30 mouse cellular contexts compared by ENCODE assay signal in the genomic region with DNA sequence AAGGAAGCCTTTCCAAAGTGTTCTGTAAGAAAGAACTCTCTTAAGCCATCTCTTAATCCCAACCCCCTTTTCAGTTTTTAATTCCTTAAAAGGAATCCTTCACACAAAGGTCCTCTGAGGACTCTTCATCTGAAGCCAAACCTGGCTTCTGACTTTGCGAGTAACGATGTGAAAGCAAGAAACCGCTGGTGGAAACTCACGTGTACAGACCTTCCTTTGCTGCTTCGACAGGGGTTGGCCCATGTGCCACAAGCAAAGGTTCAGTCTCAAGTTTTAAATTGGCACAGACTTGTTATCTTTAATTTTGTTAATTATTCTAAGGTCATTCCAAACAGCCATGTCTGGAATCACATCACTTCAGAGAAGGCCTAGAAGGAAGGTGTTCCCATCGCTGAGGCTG.
"Had no signal": no experiment of that assay in that cellular context is flagged by ENCODE, and none has a peak within 500 bp of the region (broad histone marks: within the 10 kb centered on the region; RNA-seq: fewer than 3 reads in every experiment).

No protein-coding gene starts in this region.

- H3K4me3 ChIP-seq: heart, embryonic 12.5 days; heart, embryonic 13.5 days; heart, embryonic 15.5 days; hindbrain, embryonic 10.5 days; hindbrain, embryonic 12.5 days; hindbrain, embryonic 13.5 days; hindbrain, embryonic 15.5 days; intestine, embryonic 15.5 days; kidney, embryonic 15.5 days; layer of hippocampus, adult 2 months; left cerebral cortex, adult 2 months had no signal

- H3K4me2 ChIP-seq: heart, embryonic 12.5 days; heart, embryonic 13.5 days; heart, embryonic 15.5 days; hindbrain, embryonic 12.5 days; hindbrain, embryonic 13.5 days; hindbrain, embryonic 14.5 days; hindbrain, embryonic 15.5 days; intestine, embryonic 15.5 days; kidney, embryonic 15.5 days had no signal

- H3K4me1 ChIP-seq: heart, embryonic 12.5 days; heart, embryonic 13.5 days; heart, embryonic 15.5 days; hindbrain, embryonic 12.5 days; hindbrain, embryonic 15.5 days; intestine, embryonic 15.5 days; kidney, embryonic 15.5 days had no signal

- H3K27me3 ChIP-seq: heart, embryonic 12.5 days; heart, embryonic 13.5 days; heart, embryonic 15.5 days; hindbrain, embryonic 12.5 days; hindbrain, embryonic 13.5 days; hindbrain, embryonic 15.5 days; intestine, embryonic 15.5 days; kidney, embryonic 15.5 days had no signal

- DNase-seq: heart, postnatal 10 days; heart, postnatal 14 days; heart, postnatal 36 days; heart, postnatal 4 days; kidney, adult 11 months; kidney, adult 18-20 months; kidney, adult 2 months; kidney, adult 8-10 months; kidney, adult 9 months; kidney, postnatal 10 days; kidney, postnatal 14 days; kidney, postnatal 25 days; kidney, postnatal 36 days; kidney, postnatal 4 days; layer of hippocampus, adult 9-11 months; layer of hippocampus, postnatal 36 days had no signal

- H3K9ac ChIP-seq: heart, embryonic 12.5 days; heart, embryonic 13.5 days; heart, embryonic 15.5 days; hindbrain, embryonic 12.5 days; hindbrain, embryonic 13.5 days; hindbrain, embryonic 14.5 days; hindbrain, embryonic 15.5 days; intestine, embryonic 15.5 days; kidney, embryonic 15.5 days had no signal

- H3K9me3 ChIP-seq: heart, embryonic 12.5 days; heart, embryonic 13.5 days; heart, embryonic 15.5 days; hindbrain, embryonic 10.5 days; hindbrain, embryonic 12.5 days; hindbrain, embryonic 13.5 days; hindbrain, embryonic 15.5 days; intestine, embryonic 15.5 days; kidney, embryonic 15.5 days had no signal

- H3K36me3 ChIP-seq: heart, embryonic 12.5 days; heart, embryonic 13.5 days; heart, embryonic 15.5 days; hindbrain, embryonic 10.5 days; hindbrain, embryonic 12.5 days; hindbrain, embryonic 13.5 days; hindbrain, embryonic 15.5 days; intestine, embryonic 15.5 days; kidney, embryonic 15.5 days had no signal

- H3K27ac ChIP-seq: heart, embryonic 13.5 days; heart, embryonic 15.5 days; hindbrain, embryonic 10.5 days; hindbrain, embryonic 12.5 days; hindbrain, embryonic 13.5 days; hindbrain, embryonic 14.5 days; hindbrain, embryonic 15.5 days; hindbrain, postnatal 0 days; intestine, embryonic 15.5 days; kidney, embryonic 15.5 days; kidney, postnatal 0 days; layer of hippocampus, adult 2 months; left cerebral cortex, adult 2 months had no signal
